Mouse (Mus musculus) embryo, embryonic 9.5 days (tissue): ENCODE data around the gene Nat10.

Experiments used
- DNase-seq: peaks from one replicate; pipeline ENCODE4 v3.0.0-alpha.2; 2017; ENCODE audit errors: extremely low spot score

Nat10 gene

GRCm38 (mm10) chr2:103760906-103761716, at the start of gene Nat10:
Gene Nat10 (minus strand): TSS chr2:103761270.
- DNase-seq: peak; percentile 98

GRCm38 (mm10) chr2:103810412-103810811, 49.3 kb upstream of the Nat10 start:
- DNase-seq: no peak

- DNase-seq: no peak
Measured at GRCm38 (mm10) chr2:103808466-103808865, 47.4 kb upstream of the Nat10 start.

GRCm38 (mm10) chr2:103803770-103804530, 42.9 kb upstream of the Nat10 start:
- no peak for DNase-seq

GRCm38 (mm10) chr2:103802422-103802821, 41.4 kb upstream of the Nat10 start:
- DNase-seq: no peak

GRCm38 (mm10) chr2:103797491-103798009, 36.5 kb upstream of the Nat10 start, which contains the start of gene Caprin1:
Gene Caprin1 (minus strand): TSS chr2:103797649.
- DNase-seq: peak; percentile 97

GRCm38 (mm10) chr2:103796861-103797466, 35.9 kb upstream of the Nat10 start:
- peak; percentile 88 for DNase-seq

GRCm38 (mm10) chr2:103796211-103796860, 35.3 kb upstream of the Nat10 start:
- DNase-seq: peak; percentile 68

- peak; percentile 87 for DNase-seq
Measured at GRCm38 (mm10) chr2:103795843-103796210, 34.8 kb upstream of the Nat10 start.

- DNase-seq: no peak
Measured at GRCm38 (mm10) chr2:103792009-103792408, 30.9 kb upstream of the Nat10 start.

- DNase-seq: no peak
Measured at GRCm38 (mm10) chr2:103785735-103786134, 24.7 kb upstream of the Nat10 start.

- no peak for DNase-seq
Measured at GRCm38 (mm10) chr2:103784621-103785020, 23.6 kb upstream of the Nat10 start.

- DNase-seq: no peak
Measured at GRCm38 (mm10) chr2:103762492-103762891, 1.4 kb upstream of the Nat10 start.

GRCm38 (mm10) chr2:103761993-103762392, 923 bp upstream of the Nat10 start:
- no peak for DNase-seq

- peak; percentile 28 for DNase-seq
Measured at GRCm38 (mm10) chr2:103760421-103760820, 649 bp downstream of the Nat10 start.

GRCm38 (mm10) chr2:103755458-103756085, 5.5 kb downstream of the Nat10 start:
- no peak for DNase-seq

- no peak for DNase-seq
Measured at GRCm38 (mm10) chr2:103754614-103755013, 6.5 kb downstream of the Nat10 start.

GRCm38 (mm10) chr2:103751771-103752170, 9.3 kb downstream of the Nat10 start:
- DNase-seq: no peak

- DNase-seq: no peak
Measured at GRCm38 (mm10) chr2:103749091-103749490, 12.0 kb downstream of the Nat10 start.

- no peak for DNase-seq
Measured at GRCm38 (mm10) chr2:103747891-103748290, 13.2 kb downstream of the Nat10 start.

GRCm38 (mm10) chr2:103746761-103747160, 14.3 kb downstream of the Nat10 start:
- no peak for DNase-seq
